Mouse (Mus musculus) thymus, postnatal 14 days (tissue): ENCODE results near the gene Rspo4.

ENCODE experiments used
- DNase-seq: peaks from one replicate; pipeline ENCODE4 v3.0.0; 2021

The Rspo4 gene

GRCm38 (mm10) chr2:151842648-151843226 is at the start of gene Rspo4:
TSS of gene Rspo4 (plus strand) at chr2:151842927.
- no peak for DNase-seq

GRCm38 (mm10) chr2:151815586-151815985 is 27.1 kb upstream of the Rspo4 start:
- DNase-seq, result no peak

DNA sequence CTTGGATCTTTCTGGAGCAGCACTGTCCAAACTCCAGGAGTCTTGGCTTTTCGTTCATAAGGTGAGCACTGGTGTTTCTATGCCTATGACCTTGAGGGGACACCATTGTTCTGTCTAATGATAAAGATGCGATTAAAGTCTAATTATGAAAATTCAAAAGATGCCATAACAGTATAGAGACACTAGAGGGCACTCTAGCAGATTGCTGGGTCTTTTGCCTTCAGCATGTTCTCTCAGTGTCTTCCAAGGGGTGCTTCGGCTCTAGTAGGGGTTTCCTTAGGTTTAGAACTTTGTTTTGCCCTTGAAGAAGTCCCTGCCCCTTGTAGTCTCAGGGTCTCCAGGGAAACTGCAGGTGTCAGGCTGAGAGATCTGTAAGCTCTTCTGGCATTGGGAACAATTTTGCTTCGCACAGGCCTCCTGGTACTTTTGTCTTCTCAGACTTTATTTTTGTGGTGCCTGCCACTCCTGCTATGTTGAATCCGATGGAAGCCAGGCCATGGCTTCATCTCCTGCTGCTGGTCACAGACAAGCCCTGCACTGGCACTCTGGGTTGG is 19.6 kb downstream of the Rspo4 start:
- no peak for DNase-seq

- DNase-seq, result no peak
Observed at GRCm38 (mm10) chr2:151864941-151865340, 22.2 kb downstream of the Rspo4 start.

DNA sequence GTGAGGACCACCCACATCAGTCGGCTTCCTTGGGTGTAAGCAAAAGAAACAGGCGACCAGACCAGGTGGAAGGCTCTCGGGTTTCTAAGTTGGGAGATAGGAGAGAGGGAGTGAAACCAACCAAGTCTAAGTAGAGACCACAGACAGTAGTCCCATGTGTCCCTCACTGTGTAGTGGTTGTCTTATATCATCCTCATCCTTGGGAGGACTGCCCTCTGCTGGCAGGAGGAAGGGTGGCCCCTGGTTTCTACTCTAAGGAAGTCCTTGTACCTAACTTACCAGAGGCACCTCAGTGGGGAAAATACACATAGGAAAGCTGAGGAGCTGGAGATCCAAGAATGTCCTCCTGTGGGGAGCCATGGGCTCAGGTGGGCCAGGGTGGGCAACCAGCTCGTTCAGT is 23.8 kb downstream of the Rspo4 start:
- DNase-seq, result peak; percentile 55

DNA sequence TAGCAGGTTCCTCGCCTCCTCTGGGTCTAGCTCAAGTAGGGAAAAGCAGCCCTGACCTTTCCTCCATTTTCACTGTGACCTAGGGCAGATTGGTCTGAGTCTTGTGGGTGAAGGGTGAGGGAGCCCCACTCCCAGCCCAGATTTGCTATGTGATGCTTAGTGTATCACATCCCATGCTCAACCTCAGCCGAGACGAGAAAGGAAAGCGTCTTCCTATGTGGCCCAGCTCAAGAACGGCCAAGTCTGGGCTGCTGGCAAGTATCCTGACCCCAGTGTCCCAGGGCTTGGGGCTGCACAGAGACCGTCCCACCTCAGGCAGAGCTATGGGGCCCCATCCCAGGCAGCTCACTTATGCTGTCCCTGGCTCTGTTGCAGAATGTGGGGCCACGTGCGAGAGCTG is 25.5 kb downstream of the Rspo4 start:
- no peak for DNase-seq

GRCm38 (mm10) chr2:151874551-151874950 is 31.8 kb downstream of the Rspo4 start:
- peak; percentile 11 for DNase-seq

DNA sequence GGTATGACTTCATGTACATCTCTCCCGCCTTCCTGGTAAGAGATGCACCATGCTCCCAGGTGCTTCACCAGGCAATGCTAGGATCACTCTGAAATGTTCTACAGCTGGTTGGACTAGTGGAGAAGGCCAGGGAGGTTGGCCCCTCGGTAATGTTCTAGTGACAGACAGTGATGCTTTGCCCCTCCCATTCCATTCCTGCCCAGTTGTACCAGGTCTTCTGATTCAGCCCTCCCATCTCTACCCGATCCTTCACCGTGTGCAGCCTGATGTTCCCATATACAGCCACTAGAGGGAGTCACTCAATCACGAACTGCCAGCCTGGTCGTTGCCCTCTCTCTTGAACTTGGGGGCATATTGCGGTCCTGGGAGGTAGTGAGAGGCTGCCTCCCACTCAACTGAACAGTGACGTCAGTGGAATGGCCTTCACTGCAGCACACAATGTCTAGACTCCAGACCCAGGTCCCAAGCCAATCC is 33.3 kb downstream of the Rspo4 start:
- DNase-seq, result peak; percentile 55

- no peak for DNase-seq
Observed at GRCm38 (mm10) chr2:151878645-151879044, 35.9 kb downstream of the Rspo4 start.

DNA sequence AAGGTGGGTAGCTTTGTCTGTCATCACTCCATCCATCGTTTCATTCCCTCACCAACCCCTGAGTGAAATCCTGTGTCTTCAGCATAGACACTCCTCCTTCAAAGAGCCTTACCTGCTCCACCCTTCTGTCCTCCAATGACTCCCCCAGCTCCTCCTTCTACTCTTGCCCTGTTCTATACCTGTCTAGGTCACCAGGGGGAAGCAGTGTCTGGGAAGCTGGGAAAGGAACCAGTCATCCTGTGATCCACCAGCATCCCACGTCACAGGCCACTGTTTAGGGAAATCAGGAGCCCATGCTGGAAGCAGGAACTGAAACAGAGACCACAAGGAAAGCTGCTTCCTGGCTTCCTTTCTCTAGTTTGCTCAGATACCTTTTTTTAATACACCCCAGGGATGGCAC is 37.0 kb downstream of the Rspo4 start:
- DNase-seq, result no peak

- no peak for DNase-seq
Observed at GRCm38 (mm10) chr2:151891031-151891430, 48.3 kb downstream of the Rspo4 start.

GRCm38 (mm10) chr2:151893122-151893774 is 50.5 kb downstream of the Rspo4 start:
- DNase-seq, result no peak

DNA sequence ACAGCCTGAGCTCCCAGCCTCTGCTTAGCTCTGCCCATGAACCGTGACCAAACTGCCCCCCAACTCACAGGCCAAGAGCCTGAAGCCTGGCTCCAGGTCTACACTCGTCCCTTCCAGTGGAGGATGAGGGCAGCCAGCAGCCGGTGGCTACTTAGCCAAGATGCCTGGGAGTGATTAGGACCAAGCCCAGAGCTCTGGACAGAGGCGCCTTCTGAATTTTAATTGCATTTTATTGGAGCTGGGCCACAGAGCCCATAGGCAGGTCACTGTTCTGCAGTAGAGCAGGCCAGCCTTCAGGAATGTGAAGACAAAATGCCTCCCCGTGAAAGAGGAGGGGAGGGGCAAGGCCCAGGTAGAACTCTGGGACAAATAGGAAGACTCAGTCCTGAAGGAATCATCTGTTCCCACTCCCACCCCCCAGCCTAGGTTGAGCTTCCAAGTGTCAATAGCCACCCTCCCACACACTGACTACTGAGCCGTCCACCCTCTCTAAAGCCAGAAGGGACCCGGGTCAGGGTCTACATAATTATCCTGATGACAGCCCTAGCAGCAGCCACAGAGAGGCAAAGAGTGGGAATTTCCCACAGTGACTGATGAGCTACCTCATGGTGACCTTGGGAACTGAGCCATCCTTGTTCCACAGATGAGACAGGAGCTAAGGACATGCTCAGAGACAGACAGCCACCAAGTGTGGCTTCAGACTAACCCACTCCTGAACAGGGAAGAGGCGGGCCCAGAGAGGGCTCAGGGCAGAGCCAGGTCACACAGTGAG is 51.7 kb downstream of the Rspo4 start:
- no peak for DNase-seq

GRCm38 (mm10) chr2:151895911-151896310 is 53.2 kb downstream of the Rspo4 start:
- DNase-seq, result no peak

GRCm38 (mm10) chr2:151898106-151898505 is 55.4 kb downstream of the Rspo4 start:
- DNase-seq, result no peak

DNA sequence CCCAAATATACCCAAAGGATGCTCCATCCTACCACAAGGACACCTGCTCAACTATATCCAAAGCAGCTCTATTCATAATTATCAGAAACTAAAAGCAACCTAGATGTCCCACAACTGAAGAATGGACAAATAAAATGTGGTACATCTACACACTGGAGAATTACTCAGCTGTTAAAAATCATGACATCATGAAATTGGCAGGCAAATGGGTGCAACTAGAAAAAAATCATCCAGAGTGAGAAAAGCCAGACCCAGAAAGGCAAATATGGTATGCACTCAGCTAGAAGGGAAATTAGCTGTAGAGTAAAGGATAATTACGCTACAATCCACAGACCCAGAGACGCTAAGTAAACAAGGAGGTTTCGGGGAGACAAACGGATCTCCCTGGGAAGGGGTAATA is 58.1 kb downstream of the Rspo4 start:
- DNase-seq, result no peak

GRCm38 (mm10) chr2:151903267-151903666 is 60.5 kb downstream of the Rspo4 start:
- DNase-seq, result no peak

- no peak for DNase-seq
Observed at GRCm38 (mm10) chr2:151903933-151904332, 61.2 kb downstream of the Rspo4 start.

DNA sequence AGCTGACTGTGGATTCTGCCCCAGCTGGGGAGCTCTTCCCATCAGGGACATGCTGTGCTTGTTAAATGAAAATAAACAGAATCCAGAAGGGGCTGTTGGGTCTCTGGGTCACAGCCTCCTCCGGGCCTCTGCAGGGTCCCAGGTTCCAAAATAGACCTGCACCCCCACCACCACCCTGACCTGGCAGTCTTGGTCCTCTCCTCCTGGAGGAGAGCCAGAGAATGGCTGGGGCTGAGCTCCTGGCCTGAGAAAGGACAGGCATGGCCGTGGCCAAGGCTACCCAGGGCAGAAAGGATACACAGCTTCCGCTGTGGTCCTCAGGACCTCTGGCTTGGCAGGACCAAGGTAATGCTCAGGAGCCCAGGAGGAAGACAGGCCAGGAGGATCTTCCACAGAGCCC is 61.9 kb downstream of the Rspo4 start:
- no peak for DNase-seq

DNA sequence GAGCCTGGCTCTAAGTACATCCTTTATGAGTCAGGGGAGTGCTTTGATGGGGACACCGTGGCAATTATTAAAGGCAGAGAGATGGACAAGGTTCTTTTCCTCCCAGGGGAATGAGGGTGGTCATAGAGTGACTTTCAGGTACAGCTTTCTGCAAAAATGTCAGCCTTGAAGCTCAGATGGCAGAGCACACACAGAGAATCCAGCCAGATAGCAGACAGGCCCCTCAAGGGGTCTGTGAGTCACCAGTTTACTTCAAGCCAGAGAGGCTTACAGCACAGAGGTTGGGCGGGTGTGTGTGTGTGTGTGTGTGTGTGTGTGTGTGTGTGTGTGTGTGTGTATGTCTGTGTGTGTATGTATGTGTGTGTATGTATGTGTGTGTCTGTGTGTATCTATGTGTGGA is 64.3 kb downstream of the Rspo4 start:
- no peak for DNase-seq

DNA sequence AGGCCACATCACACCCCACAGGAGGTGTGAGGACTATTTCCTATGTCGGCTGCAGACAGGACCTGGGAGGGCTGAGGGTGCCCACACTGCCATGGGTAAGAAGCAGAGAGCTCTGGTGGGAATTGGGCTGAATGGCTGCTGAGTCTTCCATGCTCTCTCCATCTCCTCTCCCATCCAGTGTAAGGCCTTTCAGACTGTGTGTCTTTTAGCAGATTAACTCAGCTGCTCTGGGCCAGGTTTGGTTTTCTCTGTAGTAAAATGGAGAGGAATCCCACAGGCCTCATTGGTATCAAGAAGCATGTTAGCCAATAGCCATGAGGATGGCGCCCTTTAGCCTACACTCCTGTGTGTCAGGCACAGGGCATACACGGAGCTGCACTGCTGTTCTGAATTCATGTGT is 66.7 kb downstream of the Rspo4 start:
- no peak for DNase-seq

GRCm38 (mm10) chr2:151910498-151910897 is 67.8 kb downstream of the Rspo4 start:
- no peak for DNase-seq

- DNase-seq, result no peak
Observed at GRCm38 (mm10) chr2:151910919-151911500, 68.3 kb downstream of the Rspo4 start, which contains the start of gene Angpt4. TSS of gene Angpt4 (plus strand) at chr2:151911210.
